Mouse (Mus musculus): ENCODE results near the gene Thg1l. TPM values are rescaled to one million over a fixed set of nuclear protein-coding genes. Genes with fewer than 3 reads are reported as not detected.
A peak's percentile ranks its signal among the peaks of the same experiment; 100 is the strongest.

The Thg1l gene
- polyA plus RNA-seq, 1 experiment from 2014 or later, result 10.0 TPM

DNA sequence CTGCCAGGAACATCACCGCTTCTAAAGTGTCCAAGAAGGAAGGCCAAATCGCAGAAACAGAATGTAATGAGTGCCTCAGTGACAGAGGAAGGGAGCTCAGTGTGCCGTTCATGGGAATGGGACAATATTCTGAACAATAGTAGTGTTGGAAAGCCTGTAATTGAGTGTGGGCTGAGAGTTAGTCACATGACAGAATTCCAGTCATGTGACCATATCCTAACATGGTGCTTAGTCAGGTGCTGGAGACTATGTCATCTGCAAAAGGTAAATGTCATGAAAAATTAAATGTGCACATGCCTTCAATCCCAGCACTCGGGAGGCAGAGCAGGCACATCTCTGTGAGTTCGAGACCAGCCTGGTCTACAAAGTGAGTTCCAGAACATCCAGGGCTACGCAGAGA is 37.3 kb downstream of the Thg1l start:
- H3K4me1 ChIP-seq (replicated peaks; ENCODE audit: control insufficient read depth, insufficient read depth, low read length), result no peaks in the 10 kb centered on the region
- 91% methylated on average over 6 of the region's 6 CpGs for WGBS
- no peak overlapping the region for H3K27ac ChIP-seq (ENCODE audit: low read length)
- H3K9ac ChIP-seq (replicated peaks; ENCODE audit: low read depth, low read length), result no peak overlapping the region
- no peaks in the 10 kb centered on the region for H3K36me3 ChIP-seq (ENCODE audit: control insufficient read depth, insufficient read depth)
- H3K4me2 ChIP-seq (ENCODE audit: low read length), result no peak overlapping the region
- H3K4me3 ChIP-seq (replicated peaks; ENCODE audit: low read length), result no peak overlapping the region
- no peak for ATAC-seq
- no peaks in the 10 kb centered on the region for H3K9me3 ChIP-seq (ENCODE audit: control insufficient read depth, low read length)
- H3K27me3 ChIP-seq (replicated peaks; ENCODE audit: control insufficient read depth, insufficient read depth, low read length), result no peaks in the 10 kb centered on the region

GRCm38 (mm10) chr11:45916196-45916595 is 39.1 kb downstream of the Thg1l start:
- no peak overlapping the region for H3K9ac ChIP-seq (replicated peaks; ENCODE audit: low read depth, low read length)

GRCm38 (mm10) chr11:45910701-45911100 is 44.6 kb downstream of the Thg1l start:
- ATAC-seq, result peak; percentile 58; the same call in 1 of the 2 replicates
- peaks cover 12% of the 10 kb centered on the region for H3K36me3 ChIP-seq (ENCODE audit: control insufficient read depth, insufficient read depth)

More at GRCm38 (mm10) chr11:45916196-45916595, 39.1 kb downstream of the Thg1l start:
- H3K9me3 ChIP-seq (ENCODE audit: control insufficient read depth, low read length), result no peaks in the 10 kb centered on the region
- no peaks in the 10 kb centered on the region for H3K36me3 ChIP-seq (ENCODE audit: control insufficient read depth, insufficient read depth)
- H3K27ac ChIP-seq (ENCODE audit: low read length), result no peak overlapping the region
- ATAC-seq, result no peak
- H3K4me2 ChIP-seq (ENCODE audit: low read length), result no peak overlapping the region
- no peak overlapping the region for H3K4me3 ChIP-seq (replicated peaks; ENCODE audit: low read length)
- WGBS, result 93% methylated on average over 10 of the region's 10 CpGs
- no peaks in the 10 kb centered on the region for H3K27me3 ChIP-seq (replicated peaks; ENCODE audit: control insufficient read depth, insufficient read depth, low read length)
- peaks cover 1% of the 10 kb centered on the region; the same call in 1 of the 2 replicates for H3K4me1 ChIP-seq (replicated peaks; ENCODE audit: control insufficient read depth, insufficient read depth, low read length)

GRCm38 (mm10) chr11:45908894-45909293 is 46.4 kb downstream of the Thg1l start:
- Histone ChIP-seq H3K4me2 (ENCODE audit: low read length) (no peak overlapping the region), H3K9me3 (ENCODE audit: control insufficient read depth, low read length) (no peaks in the 10 kb centered on the region), H3K9ac (replicated peaks; ENCODE audit: low read depth, low read length) (no peak overlapping the region), H3K36me3 (ENCODE audit: control insufficient read depth, insufficient read depth) (peaks cover 12% of the 10 kb centered on the region), H3K27ac (ENCODE audit: low read length) (no peak overlapping the region), H3K27me3 (replicated peaks; ENCODE audit: control insufficient read depth, insufficient read depth, low read length) (no peaks in the 10 kb centered on the region), H3K4me3 (replicated peaks; ENCODE audit: low read length) (no peak overlapping the region), H3K4me1 (replicated peaks; ENCODE audit: control insufficient read depth, insufficient read depth, low read length) (peaks cover 7% of the 10 kb centered on the region; the same call in 1 of the 2 replicates)
- WGBS, result 97% methylated on average over 7 of the region's 7 CpGs
- ATAC-seq, result no peak

More at GRCm38 (mm10) chr11:45910701-45911100, 44.6 kb downstream of the Thg1l start:
- no peaks in the 10 kb centered on the region for H3K9me3 ChIP-seq (ENCODE audit: control insufficient read depth, low read length)
- H3K4me3 ChIP-seq (replicated peaks; ENCODE audit: low read length), result no peak overlapping the region
- no peak overlapping the region for H3K4me2 ChIP-seq (ENCODE audit: low read length)
- WGBS, result 16% methylated on average over 5 of the region's 5 CpGs
- no peak overlapping the region for H3K9ac ChIP-seq (replicated peaks; ENCODE audit: low read depth, low read length)
- peaks cover 7% of the 10 kb centered on the region; the same call in 1 of the 2 replicates for H3K4me1 ChIP-seq (replicated peaks; ENCODE audit: control insufficient read depth, insufficient read depth, low read length)
- H3K27me3 ChIP-seq (replicated peaks; ENCODE audit: control insufficient read depth, insufficient read depth, low read length), result no peaks in the 10 kb centered on the region
- H3K27ac ChIP-seq (ENCODE audit: low read length), result no peak overlapping the region

DNA sequence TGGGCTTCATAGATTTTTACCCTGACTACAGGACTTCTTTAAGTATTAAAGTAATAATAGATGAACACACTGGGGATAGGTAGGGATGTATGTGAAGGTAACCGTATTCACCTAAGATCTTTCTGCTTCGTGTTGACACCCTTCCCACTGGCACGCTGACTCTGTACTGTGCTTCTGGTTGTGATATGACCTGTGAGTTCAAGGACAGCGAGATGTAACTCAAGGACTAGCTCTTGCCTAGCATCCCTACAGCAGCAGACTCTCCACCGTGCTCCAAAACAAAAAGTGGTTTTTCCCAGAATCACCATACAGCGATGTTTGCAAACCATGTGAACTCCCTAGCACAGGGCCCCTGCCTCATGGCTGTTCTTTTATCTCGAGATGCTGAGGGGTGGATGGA is 47.2 kb downstream of the Thg1l start:
- Histone ChIP-seq H3K36me3 (ENCODE audit: control insufficient read depth, insufficient read depth) (peaks cover 19% of the 10 kb centered on the region), H3K4me1 (replicated peaks; ENCODE audit: control insufficient read depth, insufficient read depth, low read length) (peaks cover 7% of the 10 kb centered on the region; the same call in 1 of the 2 replicates), H3K9ac (replicated peaks; ENCODE audit: low read depth, low read length) (no peak overlapping the region), H3K9me3 (ENCODE audit: control insufficient read depth, low read length) (no peaks in the 10 kb centered on the region), H3K27ac (ENCODE audit: low read length) (no peak overlapping the region), H3K4me2 (ENCODE audit: low read length) (no peak overlapping the region), H3K4me3 (replicated peaks; ENCODE audit: low read length) (no peak overlapping the region), H3K27me3 (replicated peaks; ENCODE audit: control insufficient read depth, insufficient read depth, low read length) (no peaks in the 10 kb centered on the region)
- ATAC-seq, result no peak
- WGBS, result 93% methylated on average over 7 of the region's 7 CpGs

- WGBS, result 81% methylated on average over 5 of the region's 5 CpGs
- Histone ChIP-seq H3K27ac (ENCODE audit: low read length) (no peak overlapping the region), H3K36me3 (ENCODE audit: control insufficient read depth, insufficient read depth) (peaks cover 19% of the 10 kb centered on the region), H3K9me3 (ENCODE audit: control insufficient read depth, low read length) (no peaks in the 10 kb centered on the region), H3K4me2 (ENCODE audit: low read length) (no peak overlapping the region), H3K9ac (replicated peaks; ENCODE audit: low read depth, low read length) (no peak overlapping the region), H3K27me3 (replicated peaks; ENCODE audit: control insufficient read depth, insufficient read depth, low read length) (no peaks in the 10 kb centered on the region), H3K4me1 (replicated peaks; ENCODE audit: control insufficient read depth, insufficient read depth, low read length) (peaks cover 7% of the 10 kb centered on the region; the same call in 1 of the 2 replicates), H3K4me3 (replicated peaks; ENCODE audit: low read length) (no peak overlapping the region)
- no peak for ATAC-seq
These were observed 48.0 kb downstream of the Thg1l start for GRCm38 (mm10) chr11:45907301-45907700.

GRCm38 (mm10) chr11:45906109-45906786 is 49.0 kb downstream of the Thg1l start:
- WGBS, result 92% methylated on average over 8 of the region's 8 CpGs

GRCm38 (mm10) chr11:45900233-45901015 is 54.9 kb downstream of the Thg1l start:
- H3K36me3 ChIP-seq (ENCODE audit: control insufficient read depth, insufficient read depth), result peaks cover 13% of the 10 kb centered on the region
- no peak overlapping the region for H3K4me2 ChIP-seq (ENCODE audit: low read length)
- ATAC-seq, result no peak
- H3K9me3 ChIP-seq (ENCODE audit: control insufficient read depth, low read length), result no peaks in the 10 kb centered on the region
- H3K4me3 ChIP-seq (replicated peaks; ENCODE audit: low read length), result no peak overlapping the region
- H3K9ac ChIP-seq (replicated peaks; ENCODE audit: low read depth, low read length), result no peak overlapping the region
- no peaks in the 10 kb centered on the region for H3K27me3 ChIP-seq (replicated peaks; ENCODE audit: control insufficient read depth, insufficient read depth, low read length)
- H3K27ac ChIP-seq (ENCODE audit: low read length), result no peak overlapping the region
- WGBS, result 66% methylated on average over 11 of the region's 11 CpGs
- no peaks in the 10 kb centered on the region for H3K4me1 ChIP-seq (replicated peaks; ENCODE audit: control insufficient read depth, insufficient read depth, low read length)

More at GRCm38 (mm10) chr11:45906109-45906786, 49.0 kb downstream of the Thg1l start:
- H3K4me1 ChIP-seq (replicated peaks; ENCODE audit: control insufficient read depth, insufficient read depth, low read length), result peaks cover 7% of the 10 kb centered on the region; the same call in 1 of the 2 replicates
- no peak overlapping the region for H3K9ac ChIP-seq (replicated peaks; ENCODE audit: low read depth, low read length)
- H3K9me3 ChIP-seq (ENCODE audit: control insufficient read depth, low read length), result no peaks in the 10 kb centered on the region
- peaks cover 22% of the 10 kb centered on the region for H3K36me3 ChIP-seq (ENCODE audit: control insufficient read depth, insufficient read depth)
- no peak overlapping the region for H3K27ac ChIP-seq (ENCODE audit: low read length)
- H3K4me3 ChIP-seq (replicated peaks; ENCODE audit: low read length), result no peak overlapping the region
- H3K27me3 ChIP-seq (replicated peaks; ENCODE audit: control insufficient read depth, insufficient read depth, low read length), result no peaks in the 10 kb centered on the region
- ATAC-seq, result no peak
- no peak overlapping the region for H3K4me2 ChIP-seq (ENCODE audit: low read length)

DNA sequence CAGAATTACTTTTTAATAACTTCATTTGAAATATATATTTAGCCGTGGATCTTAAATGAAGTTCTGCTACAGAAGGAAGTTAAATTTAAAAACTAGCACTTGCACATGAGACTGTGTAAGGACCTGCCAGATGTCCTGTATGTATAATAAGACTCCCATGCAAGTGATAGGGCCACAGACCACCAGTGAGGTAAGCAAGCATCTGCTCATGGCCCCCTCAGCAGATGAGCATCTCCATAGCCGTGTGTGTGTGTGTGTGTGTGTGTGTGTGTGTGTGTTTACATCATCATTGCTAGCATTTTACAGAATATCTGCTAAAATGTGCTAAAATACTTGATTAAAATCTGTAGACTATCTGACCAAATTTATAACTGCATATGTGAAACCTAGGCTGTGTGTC is 57.9 kb downstream of the Thg1l start:
- no peak overlapping the region for H3K9ac ChIP-seq (replicated peaks; ENCODE audit: low read depth, low read length)
- ATAC-seq, result no peak
- H3K27ac ChIP-seq (ENCODE audit: low read length), result no peak overlapping the region
- H3K4me3 ChIP-seq (replicated peaks; ENCODE audit: low read length), result no peak overlapping the region
- no peaks in the 10 kb centered on the region for H3K4me1 ChIP-seq (replicated peaks; ENCODE audit: control insufficient read depth, insufficient read depth, low read length)
- H3K27me3 ChIP-seq (replicated peaks; ENCODE audit: control insufficient read depth, insufficient read depth, low read length), result no peaks in the 10 kb centered on the region
- H3K4me2 ChIP-seq (ENCODE audit: low read length), result no peak overlapping the region
- WGBS, result 93% methylated on average over 2 of the region's 2 CpGs
- no peaks in the 10 kb centered on the region for H3K9me3 ChIP-seq (ENCODE audit: control insufficient read depth, low read length)
- peaks cover 20% of the 10 kb centered on the region for H3K36me3 ChIP-seq (ENCODE audit: control insufficient read depth, insufficient read depth)
